Mouse (Mus musculus): ENCODE results near the gene Sass6.

DNA sequence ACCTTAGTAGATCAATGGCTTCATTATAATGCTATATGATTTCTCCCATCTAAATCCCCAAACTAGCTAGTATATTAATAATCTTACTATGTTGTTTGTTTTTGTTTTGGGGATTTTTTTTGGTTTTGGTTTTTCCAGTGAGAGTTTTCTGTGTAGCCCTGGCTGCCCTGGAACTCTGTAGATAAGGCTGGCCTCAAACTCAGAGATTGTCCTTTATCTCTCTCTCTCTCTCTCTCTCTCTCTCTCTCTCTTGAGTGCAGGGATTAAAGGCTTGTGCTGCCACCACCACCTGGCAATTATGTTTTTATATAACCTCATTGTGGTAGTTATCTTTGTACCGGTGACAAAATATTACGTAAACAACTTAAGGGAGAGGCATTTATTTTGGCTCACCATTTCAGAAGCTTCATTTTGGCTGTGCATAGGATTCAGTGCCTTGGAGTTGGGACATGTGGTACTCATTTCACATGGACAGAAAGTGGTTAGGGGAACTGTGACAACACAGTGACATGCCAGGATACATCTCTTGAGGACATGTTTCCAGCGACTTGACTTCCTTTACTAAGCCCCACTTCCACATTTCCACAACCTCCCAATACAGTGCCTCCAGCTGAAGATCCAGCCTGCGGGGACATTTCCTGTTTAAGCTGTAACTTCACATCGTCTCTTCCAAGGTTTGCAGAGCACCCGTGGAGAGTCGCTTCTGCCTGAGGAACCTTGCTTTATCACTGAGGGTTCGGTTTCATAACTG is 20.7 kb downstream of the Sass6 start:
- TF ChIP-seq MYOG (IDR thresholded peaks at IDR 0.05; ENCODE audit: control insufficient read depth in 1 of 3, insufficient read depth in 1 of 3, insufficient read length in 2 of 3, low read depth in 2 of 3), result no peak
- no peak for TF ChIP-seq POLR2A (IDR thresholded peaks at IDR 0.05; ENCODE audit: insufficient read length, low read depth)
- TF ChIP-seq POLR2AphosphoS2 (IDR thresholded peaks at IDR 0.05; ENCODE audit: insufficient read length, low read depth), result no peak
- TF ChIP-seq MAX (IDR thresholded peaks at IDR 0.05; ENCODE audit: low read depth), result no peak
- TF ChIP-seq MYOD1 (IDR thresholded peaks at IDR 0.05; ENCODE audit: control insufficient read depth in 1 of 3, insufficient read length in 2 of 3, low read depth in 2 of 3), result no peak
- TF ChIP-seq TCF12 (IDR thresholded peaks at IDR 0.05; ENCODE audit: insufficient read depth, poor library complexity, severe bottlenecking), result no peak
- no peak for TF ChIP-seq E2F4 (IDR thresholded peaks at IDR 0.05; ENCODE audit: insufficient read depth)
- TF ChIP-seq CEBPB (IDR thresholded peaks at IDR 0.05; ENCODE audit: insufficient read depth, poor library complexity, severe bottlenecking), result no peak
- no peak for TF ChIP-seq USF1 (IDR thresholded peaks at IDR 0.05; ENCODE audit: low read depth)
- TF ChIP-seq REST (IDR thresholded peaks at IDR 0.05; ENCODE audit: insufficient read depth, insufficient read length), result no peak
- TF ChIP-seq SRF (IDR thresholded peaks at IDR 0.05; ENCODE audit: control insufficient read depth, insufficient read length, low read depth), result no peak
